Mouse (Mus musculus) liver, embryonic 16.5 days (tissue): ENCODE measurements around the gene Pigq. TPM values are rescaled to one million over a fixed set of nuclear protein-coding genes. Genes with fewer than 3 reads are reported as not detected.

Experiments
- ATAC-seq: fragments of 200-750 bp; cut with Nextera tagmentation; 2 replicates; pipeline ENCODE4 v1.8.0; 2017; ENCODE audit warnings: low read depth, mild to moderate bottlenecking, moderate number of reproducible peaks, moderate library complexity
- H3K27ac ChIP-seq: fragments of 300-500 bp; sonication (generic); 2 replicates; pipeline ENCODE4 v1.5.1; 2014; ENCODE audit warnings: mild to moderate bottlenecking, low read length
- H3K27me3 ChIP-seq: fragments of 300-500 bp; sonication (generic); 2 replicates; pipeline ENCODE4 v1.6.1; 2014; ENCODE audit warnings: low read depth, low read length, mixed read lengths; ENCODE audit not compliant: control insufficient read depth, insufficient read depth
- H3K36me3 ChIP-seq: fragments of 300-500 bp; sonication (generic); 2 replicates; pipeline ENCODE4 v1.6.1; 2014; ENCODE audit warnings: mild to moderate bottlenecking; ENCODE audit not compliant: control insufficient read depth, insufficient read depth
- H3K4me1 ChIP-seq: fragments of 300-500 bp; sonication (generic); 2 replicates; pipeline ENCODE4 v1.6.1; 2014; ENCODE audit warnings: low read depth, low read length, mixed read lengths; ENCODE audit not compliant: control insufficient read depth
- H3K4me2 ChIP-seq: fragments of 300-500 bp; sonication (generic); 2 replicates; pipeline ENCODE4 v1.6.1; 2014; ENCODE audit warnings: low read depth, low read length, mixed read lengths
- H3K4me3 ChIP-seq: fragments of 300-500 bp; sonication (generic); 2 replicates; pipeline ENCODE4 v1.5.1; 2014; ENCODE audit warnings: low read depth, mild to moderate bottlenecking, low read length
- H3K9ac ChIP-seq: fragments of 300-500 bp; sonication (generic); 2 replicates; pipeline ENCODE4 v1.6.1; 2014; ENCODE audit warnings: low read depth, low read length
- H3K9me3 ChIP-seq: fragments of 300-500 bp; sonication (generic); replicated peaks from 2 replicates; pipeline ENCODE4 v1.6.1; 2016; ENCODE audit warnings: low read length; ENCODE audit not compliant: control insufficient read depth
- WGBS: fragments of 180-500 bp; shearing (Covaris S2); extraction: QIAGEN DNeasy Blood & Tissue Kit; methylation state at CpG from one replicate; pipeline ENCODE4 v1.1.7; 2014; ENCODE audit not compliant: insufficient replicate concordance; 5-methylcytosine and 5-hydroxymethylcytosine counted together
- polyA plus RNA-seq: library from polyadenylated mRNA; unstranded; fragments of >200 nt; fragmentation: Nextera tagmentation; extraction: Ambion mirVana; gene quantifications from 2 replicates; pipeline ENCODE4 v1.2.1, GENCODE M21; 2015

The Pigq gene
- polyA plus RNA-seq, 1 experiment from 2014 or later = 154 TPM

DNA sequence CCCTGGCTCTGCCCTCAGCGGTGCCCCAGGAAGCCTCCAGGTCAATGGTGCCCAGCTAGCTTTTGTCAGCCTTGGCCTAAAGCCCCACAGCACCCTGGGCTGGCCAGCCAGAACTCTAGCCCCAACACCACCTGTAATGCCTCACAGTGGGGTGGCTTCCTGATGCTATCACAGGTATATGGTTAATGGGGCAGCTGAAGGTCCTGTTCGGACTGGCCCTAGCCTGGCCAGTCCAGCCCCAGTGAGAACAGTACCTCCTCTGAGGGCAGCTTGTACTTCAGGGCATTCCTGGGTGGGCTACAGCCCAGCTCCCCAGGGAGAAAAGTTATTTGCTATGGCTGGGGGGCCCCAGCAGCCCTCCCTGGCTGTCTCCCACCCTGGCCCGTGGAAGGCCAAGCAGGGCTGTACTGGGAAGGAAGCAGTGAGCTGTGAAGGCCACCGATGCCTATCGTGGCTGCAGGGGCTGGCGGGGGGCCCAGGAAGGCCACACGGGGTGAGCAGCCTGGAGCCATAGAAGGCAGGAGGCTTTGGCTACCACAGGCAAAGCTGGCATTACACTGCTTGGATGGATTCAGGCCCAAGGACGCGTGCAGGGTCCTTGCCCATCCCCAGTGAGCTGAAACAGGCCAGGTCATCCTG is 900 bp upstream of the Pigq start:
- Histone ChIP-seq H3K4me1 (peaks cover 59% of the 10 kb centered on the region), H3K36me3 (no peaks in the 10 kb centered on the region; the same call in 1 of the 2 replicates), H3K9me3 (no peaks in the 10 kb centered on the region), H3K27ac (peak overlapping the region; percentile 99), H3K27me3 (peaks cover 12% of the 10 kb centered on the region), H3K4me3 (no peak overlapping the region), H3K4me2 (peak overlapping the region; percentile 54), H3K9ac (peak overlapping the region; percentile 66)
- 71% methylated on average over 9 of the region's 9 CpGs for WGBS
- ATAC-seq = no peak

DNA sequence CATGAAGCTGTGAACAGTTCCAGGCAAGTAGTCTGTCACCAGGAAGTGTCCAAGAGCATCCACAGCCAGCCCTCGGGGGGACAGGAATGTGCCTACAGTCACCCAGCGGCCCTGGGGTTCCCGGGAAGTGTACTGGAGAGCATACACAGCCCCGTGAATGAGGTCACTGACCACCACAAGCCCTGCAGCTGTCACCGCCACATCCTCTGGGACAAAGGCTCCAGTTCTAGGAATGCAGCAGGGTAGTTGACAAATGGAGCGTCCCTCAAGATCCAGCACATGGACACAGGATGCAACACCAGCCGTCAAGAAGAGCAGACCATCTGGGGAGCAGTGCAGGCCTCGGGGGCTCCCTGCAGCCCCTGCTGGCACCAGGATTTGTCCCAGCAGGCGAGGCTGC is 967 bp downstream of the Pigq start:
- Histone ChIP-seq H3K27ac (peak overlapping the region; percentile 99), H3K36me3 (peaks cover 15% of the 10 kb centered on the region), H3K9me3 (no peaks in the 10 kb centered on the region), H3K9ac (peak overlapping the region; percentile 74), H3K4me3 (peak overlapping the region; percentile 96), H3K4me2 (peak overlapping the region; percentile 76), H3K4me1 (peaks cover 72% of the 10 kb centered on the region), H3K27me3 (no peaks in the 10 kb centered on the region)
- no peak for ATAC-seq
- WGBS = 66% methylated on average over 9 of the region's 9 CpGs

DNA sequence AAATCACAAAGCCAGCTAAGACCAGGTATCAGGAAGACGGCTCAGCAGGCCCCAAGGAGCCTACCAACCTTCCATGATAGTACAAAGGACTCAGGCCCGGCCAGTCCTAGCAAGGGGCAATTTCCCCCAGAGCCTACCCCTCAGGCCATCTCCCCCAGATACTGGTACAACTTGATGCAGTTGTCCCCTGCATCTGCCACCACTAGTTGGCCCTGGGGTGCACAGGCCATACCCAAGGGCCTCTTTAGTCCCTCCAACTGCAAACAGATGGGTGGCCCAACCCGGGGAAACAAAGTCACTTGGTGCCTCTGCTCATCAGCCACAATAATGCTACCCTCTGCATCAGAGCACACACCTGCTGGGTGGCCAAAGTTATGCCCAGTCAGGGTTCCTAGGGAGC is 1.5 kb downstream of the Pigq start:
- Histone ChIP-seq H3K27ac (peak overlapping the region; percentile 99), H3K4me1 (peaks cover 71% of the 10 kb centered on the region), H3K9me3 (no peaks in the 10 kb centered on the region), H3K9ac (peak overlapping the region; percentile 74), H3K4me3 (peak overlapping the region; percentile 96), H3K36me3 (peaks cover 21% of the 10 kb centered on the region), H3K4me2 (peak overlapping the region; percentile 76), H3K27me3 (no peaks in the 10 kb centered on the region)
- peak; percentile 10 for ATAC-seq
- WGBS = 23% methylated on average over 3 of the region's 3 CpGs

DNA sequence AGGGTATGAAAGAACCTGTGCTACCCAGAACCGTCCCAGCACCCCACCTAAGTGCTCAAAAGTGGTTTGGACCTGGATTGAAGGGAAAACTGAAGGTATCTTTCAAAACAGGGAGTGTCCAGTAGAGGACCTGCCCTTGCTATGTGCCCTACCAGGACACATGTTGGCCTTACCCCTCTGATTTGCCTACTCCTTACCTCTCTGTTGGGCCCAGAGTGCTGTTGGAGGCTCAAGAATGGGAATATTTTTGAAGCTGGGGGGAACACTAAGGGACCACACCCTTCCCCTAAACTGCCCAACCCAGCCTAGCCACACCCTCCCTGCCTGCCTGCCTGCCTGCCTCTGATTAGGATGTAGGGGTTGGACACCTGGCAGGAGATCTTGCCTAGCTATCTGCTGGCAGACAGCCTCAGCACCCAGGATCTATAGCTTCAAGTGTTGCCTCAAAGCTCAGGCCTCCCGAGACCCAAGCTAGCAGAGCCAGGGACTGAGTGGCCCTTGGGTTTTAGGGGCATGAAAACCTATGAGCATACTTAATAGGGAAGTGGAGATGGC is 2.1 kb downstream of the Pigq start:
- Histone ChIP-seq H3K9ac (peak overlapping the region; percentile 99), H3K36me3 (peaks cover 26% of the 10 kb centered on the region), H3K4me2 (peak overlapping the region; percentile 76), H3K4me1 (peaks cover 65% of the 10 kb centered on the region), H3K4me3 (peak overlapping the region; percentile 96), H3K27me3 (no peaks in the 10 kb centered on the region), H3K27ac (peak overlapping the region; percentile 99), H3K9me3 (no peaks in the 10 kb centered on the region)
- WGBS = 20% methylated on average over 2 of the region's 2 CpGs
- ATAC-seq = peak; percentile 92

DNA sequence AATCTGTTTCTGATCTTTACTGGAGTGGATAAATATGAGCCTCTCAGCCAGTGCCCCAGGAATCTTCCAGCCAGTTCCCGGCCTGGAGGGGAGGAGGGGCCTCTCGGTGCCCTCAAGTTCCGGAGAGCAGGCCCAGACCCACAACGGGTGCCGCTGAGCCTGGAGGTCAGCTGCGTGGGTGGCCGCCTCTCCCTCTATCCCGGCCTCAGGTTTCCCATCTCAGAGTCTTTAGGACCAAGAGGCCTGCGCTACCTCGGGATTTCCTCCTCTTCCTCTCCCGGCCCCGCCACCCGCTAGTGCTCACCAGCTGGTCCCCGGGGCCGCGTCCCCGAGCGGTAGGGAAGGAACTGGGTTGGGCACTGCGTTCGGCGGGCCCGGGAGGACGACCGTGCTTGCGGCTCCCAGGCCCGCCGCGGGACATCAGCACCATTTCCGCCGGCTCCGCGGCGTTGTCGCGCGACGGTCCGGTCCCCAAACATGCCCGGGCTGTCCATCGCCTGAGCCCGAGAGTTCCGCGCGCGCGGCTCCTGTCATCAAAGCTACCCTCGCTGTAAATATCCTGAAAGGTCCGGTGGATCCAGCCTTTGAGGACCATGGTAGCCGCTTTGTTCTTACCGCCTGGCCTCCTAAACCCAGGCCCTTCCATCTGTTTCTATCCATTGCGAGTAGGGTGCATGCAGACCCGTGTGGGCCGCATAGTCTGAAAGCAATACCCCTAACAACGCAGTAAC is 3.1 kb downstream of the Pigq start:
- WGBS = 2% methylated on average over 51 of the region's 54 CpGs
- 0 out of 2 replicates have a peak, but pooled peaks have one; percentile 2 for ATAC-seq
- Histone ChIP-seq H3K9ac (peak overlapping the region; percentile 99), H3K4me3 (peak overlapping the region; percentile 96), H3K27me3 (no peaks in the 10 kb centered on the region), H3K36me3 (peaks cover 36% of the 10 kb centered on the region), H3K4me1 (peaks cover 57% of the 10 kb centered on the region), H3K9me3 (no peaks in the 10 kb centered on the region), H3K27ac (peak overlapping the region; percentile 99), H3K4me2 (peak overlapping the region; percentile 71)

DNA sequence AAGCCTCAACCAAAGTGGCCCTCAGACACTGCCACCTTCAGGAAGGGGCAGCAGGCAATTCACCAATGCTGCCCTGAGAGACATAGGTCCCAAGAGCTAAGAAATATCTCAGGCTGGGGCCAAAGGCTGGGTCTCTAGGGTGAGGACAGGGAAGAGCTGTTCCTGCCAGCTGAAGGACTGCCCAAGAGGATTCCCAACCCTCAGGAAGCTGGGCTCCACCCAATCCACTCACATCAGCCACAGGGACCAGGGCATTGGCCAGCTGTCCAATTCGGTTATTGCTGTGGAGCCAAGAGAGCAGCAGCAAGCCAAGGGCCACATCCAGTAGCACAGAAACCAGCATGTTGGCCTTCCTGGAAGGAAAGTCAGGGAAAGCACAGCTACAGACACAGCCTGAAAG is 10.2 kb downstream of the Pigq start:
- H3K9me3 ChIP-seq = no peaks in the 10 kb centered on the region
- 95% methylated on average over 1 of the region's 1 CpGs for WGBS
- H3K4me2 ChIP-seq = no peak overlapping the region
- no peak overlapping the region for H3K4me3 ChIP-seq
- H3K4me1 ChIP-seq = peaks cover 11% of the 10 kb centered on the region
- no peak overlapping the region for H3K27ac ChIP-seq
- H3K27me3 ChIP-seq = no peaks in the 10 kb centered on the region
- H3K9ac ChIP-seq = no peak overlapping the region
- no peak for ATAC-seq
- H3K36me3 ChIP-seq = peaks cover 97% of the 10 kb centered on the region

DNA sequence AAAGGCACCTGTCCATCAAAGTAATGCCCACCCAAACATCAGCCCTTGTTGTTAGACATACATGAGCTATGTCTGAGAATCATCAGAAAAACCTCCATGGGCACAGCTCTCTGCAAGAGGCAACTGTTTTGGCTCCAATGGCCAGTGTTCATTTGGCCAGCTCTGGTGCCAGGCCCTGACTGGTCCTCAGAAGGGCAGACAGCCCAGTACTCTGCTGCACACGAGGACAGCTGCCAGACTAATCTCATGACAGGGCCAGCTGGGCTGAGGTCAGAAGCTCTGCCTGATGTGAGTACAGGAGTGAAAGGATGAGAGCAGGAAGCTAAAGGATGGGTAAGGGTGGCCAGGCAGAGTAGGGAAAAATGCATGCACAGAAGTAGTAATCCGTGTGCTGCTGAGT is 19.4 kb downstream of the Pigq start:
- Histone ChIP-seq H3K27ac (no peak overlapping the region), H3K4me3 (no peak overlapping the region), H3K36me3 (peaks cover 55% of the 10 kb centered on the region)

DNA sequence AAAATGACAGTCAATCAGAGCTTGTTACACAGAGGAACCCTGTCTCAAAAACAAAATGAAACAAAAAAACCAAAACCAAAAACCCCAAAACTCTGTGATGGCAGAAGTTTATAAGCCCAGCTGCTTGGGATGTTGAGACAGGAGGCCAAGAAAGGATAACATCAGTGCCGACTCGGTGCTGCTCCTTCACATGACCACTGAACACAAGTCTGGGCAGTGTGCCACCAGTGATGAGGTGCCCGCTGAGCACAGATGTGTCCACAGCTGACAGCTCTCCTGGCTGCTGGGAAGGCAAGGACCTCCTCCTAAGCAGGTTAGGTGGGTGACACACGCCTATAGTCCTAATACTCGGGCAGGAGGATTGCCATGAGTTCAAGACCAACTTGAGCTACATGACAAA is 22.6 kb downstream of the Pigq start:
- WGBS = 65% methylated on average over 5 of the region's 5 CpGs

More for the DNA sequence above, 19.4 kb downstream of the Pigq start:
- no peak for ATAC-seq
- Histone ChIP-seq H3K27me3 (no peaks in the 10 kb centered on the region), H3K9ac (no peak overlapping the region), H3K4me1 (peaks cover 9% of the 10 kb centered on the region), H3K4me2 (no peak overlapping the region), H3K9me3 (no peaks in the 10 kb centered on the region)
- WGBS = 72% methylated on average over 2 of the region's 2 CpGs

More for the DNA sequence above, 22.6 kb downstream of the Pigq start:
- no peak overlapping the region for H3K4me2 ChIP-seq
- H3K27ac ChIP-seq = no peak overlapping the region
- no peak overlapping the region for H3K4me3 ChIP-seq
- H3K36me3 ChIP-seq = peaks cover 26% of the 10 kb centered on the region
- peaks cover 29% of the 10 kb centered on the region for H3K4me1 ChIP-seq
- H3K9ac ChIP-seq = no peak overlapping the region
- no peaks in the 10 kb centered on the region for H3K9me3 ChIP-seq
- ATAC-seq = no peak
- no peaks in the 10 kb centered on the region for H3K27me3 ChIP-seq
